Mouse (Mus musculus): ENCODE measurements around the gene Gapdhs.

DNA sequence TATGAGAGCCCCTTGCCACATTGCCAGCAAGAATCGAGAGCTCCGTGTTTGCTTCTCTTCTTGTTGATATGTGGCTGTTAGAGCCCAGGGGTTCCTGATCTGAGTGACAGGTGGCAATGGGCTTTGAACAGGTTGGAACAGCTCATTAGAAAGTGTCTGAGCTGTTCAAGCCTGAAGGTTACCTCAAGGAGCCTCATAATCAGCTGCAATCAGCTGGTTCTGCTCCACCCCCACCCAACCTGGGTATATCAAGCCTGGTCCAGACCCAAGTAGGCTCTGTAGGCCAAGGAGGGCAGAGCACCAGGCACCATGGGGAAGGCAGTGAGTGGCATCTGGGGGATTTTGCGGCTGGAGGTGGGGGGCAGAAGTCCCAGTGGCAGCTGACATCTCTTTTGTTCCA, 31.5 kb downstream of the Gapdhs start, which contains the start of gene Atp4a:
- no peak for TF ChIP-seq CTCF (IDR thresholded peaks at IDR 0.05; ENCODE audit: extremely low read depth, insufficient read depth, low read length)
- TF ChIP-seq POLR2A (IDR thresholded peaks at IDR 0.05; ENCODE audit: extremely low read depth, insufficient read depth, low read length) = no peak

All from cortical plate, adult 2 months (tissue).